Mouse (Mus musculus): ENCODE results near the gene Zdhhc19.
"Not testable (repeated sequence)": the region's sequence is repeated elsewhere in the genome, so short reads cannot be mapped to it uniquely, and the experiment has no call there.

Zdhhc19 gene

GRCm38 (mm10) chr16:32487234-32488111, 8.6 kb upstream of the Zdhhc19 start, which contains the start of gene Slc51a:
TSS of gene Slc51a (minus strand) at chr16:32487879.
- DNase-seq: no peak

- DNase-seq: no peak
These were observed 7.1 kb upstream of the Zdhhc19 start for GRCm38 (mm10) chr16:32488939-32489338.

GRCm38 (mm10) chr16:32494371-32494770, 1.7 kb upstream of the Zdhhc19 start:
- not testable (repeated sequence) for DNase-seq

GRCm38 (mm10) chr16:32498996-32499395, 2.9 kb downstream of the Zdhhc19 start:
- DNase-seq: no peak

GRCm38 (mm10) chr16:32499430-32500037, 3.5 kb downstream of the Zdhhc19 start:
- DNase-seq: peak; percentile 95 to 96

- DNase-seq: no peak
These were observed 5.4 kb downstream of the Zdhhc19 start for GRCm38 (mm10) chr16:32501459-32501858.

- no peak for DNase-seq
These were observed 6.7 kb downstream of the Zdhhc19 start for GRCm38 (mm10) chr16:32502621-32503335.

- DNase-seq: no peak
These were observed 7.6 kb downstream of the Zdhhc19 start for GRCm38 (mm10) chr16:32503633-32504032.

GRCm38 (mm10) chr16:32506298-32506697, 10.2 kb downstream of the Zdhhc19 start:
- no peak for DNase-seq

- DNase-seq: no peak
These were observed 10.8 kb downstream of the Zdhhc19 start for GRCm38 (mm10) chr16:32506868-32507267.

GRCm38 (mm10) chr16:32507407-32507806, 11.3 kb downstream of the Zdhhc19 start:
- DNase-seq: peak; percentile 85 to 88

GRCm38 (mm10) chr16:32508035-32508434, 12.0 kb downstream of the Zdhhc19 start:
- no peak for DNase-seq

GRCm38 (mm10) chr16:32508506-32509065, 12.5 kb downstream of the Zdhhc19 start:
- DNase-seq: no peak

- DNase-seq: peak; percentile 89 to 94
These were observed 13.2 kb downstream of the Zdhhc19 start for GRCm38 (mm10) chr16:32509066-32509942.

- no peak for DNase-seq
These were observed 14.6 kb downstream of the Zdhhc19 start for GRCm38 (mm10) chr16:32510399-32511337.

GRCm38 (mm10) chr16:32511338-32511734, 15.3 kb downstream of the Zdhhc19 start:
- DNase-seq: no peak

- no peak for DNase-seq
These were observed 15.9 kb downstream of the Zdhhc19 start for GRCm38 (mm10) chr16:32511827-32512490.

- DNase-seq: peak; percentile 53 to 70
These were observed 16.9 kb downstream of the Zdhhc19 start for GRCm38 (mm10) chr16:32512921-32513320.

GRCm38 (mm10) chr16:32513401-32513800, 17.3 kb downstream of the Zdhhc19 start:
- no peak for DNase-seq

- no peak for DNase-seq
These were observed 17.9 kb downstream of the Zdhhc19 start for GRCm38 (mm10) chr16:32513948-32514347.

Measured in cerebellum, postnatal 10 days (tissue).